Mouse (Mus musculus): ENCODE measurements around the gene Igsf6.

Gene Igsf6

GRCm38 (mm10) chr7:121074281-121074680, at the start of gene Igsf6:
Gene Igsf6, minus strand, starts transcription at chr7:121074572.
- DNase-seq (ENCODE audit: low spot score): no peak

- peak; percentile 42 for DNase-seq (ENCODE audit: low spot score)
These were observed 45.9 kb upstream of the Igsf6 start for GRCm38 (mm10) chr7:121120143-121120818.

GRCm38 (mm10) chr7:121111762-121112161, 37.4 kb upstream of the Igsf6 start:
- DNase-seq (ENCODE audit: low spot score): no peak

- DNase-seq (ENCODE audit: low spot score): no peak
These were observed 36.9 kb upstream of the Igsf6 start for GRCm38 (mm10) chr7:121111321-121111720.

GRCm38 (mm10) chr7:121107851-121108250, 33.5 kb upstream of the Igsf6 start:
- no peak for DNase-seq (ENCODE audit: low spot score)

- DNase-seq (ENCODE audit: low spot score): no peak
These were observed 24.4 kb upstream of the Igsf6 start for GRCm38 (mm10) chr7:121098614-121099389.

- DNase-seq (ENCODE audit: low spot score): no peak
These were observed 18.7 kb upstream of the Igsf6 start for GRCm38 (mm10) chr7:121093026-121093425.

- DNase-seq (ENCODE audit: low spot score): no peak
These were observed 16.4 kb upstream of the Igsf6 start for GRCm38 (mm10) chr7:121090748-121091147.

GRCm38 (mm10) chr7:121088745-121089144, 14.4 kb upstream of the Igsf6 start:
- no peak for DNase-seq (ENCODE audit: low spot score)

GRCm38 (mm10) chr7:121085500-121085899, 11.1 kb upstream of the Igsf6 start:
- no peak for DNase-seq (ENCODE audit: low spot score)

- DNase-seq (ENCODE audit: low spot score): no peak
These were observed 10.6 kb upstream of the Igsf6 start for GRCm38 (mm10) chr7:121084840-121085453.

GRCm38 (mm10) chr7:121082949-121083513, 8.7 kb upstream of the Igsf6 start:
- no peak for DNase-seq (ENCODE audit: low spot score)

- DNase-seq (ENCODE audit: low spot score): no peak
These were observed 7.4 kb upstream of the Igsf6 start for GRCm38 (mm10) chr7:121081816-121082215.

- no peak for DNase-seq (ENCODE audit: low spot score)
These were observed 7.0 kb upstream of the Igsf6 start, which contains the start of gene Otoa for GRCm38 (mm10) chr7:121081350-121081749. Gene Otoa, plus strand, starts transcription at chr7:121081650.

GRCm38 (mm10) chr7:121077829-121078228, 3.5 kb upstream of the Igsf6 start:
- no peak for DNase-seq (ENCODE audit: low spot score)

GRCm38 (mm10) chr7:121077311-121077710, 2.9 kb upstream of the Igsf6 start:
- no peak for DNase-seq (ENCODE audit: low spot score)

- no peak for DNase-seq (ENCODE audit: low spot score)
These were observed 1.0 kb upstream of the Igsf6 start for GRCm38 (mm10) chr7:121075416-121075815.

- no peak for DNase-seq (ENCODE audit: low spot score)
These were observed 529 bp upstream of the Igsf6 start for GRCm38 (mm10) chr7:121074801-121075400.

GRCm38 (mm10) chr7:121072506-121072905, 1.9 kb downstream of the Igsf6 start:
- no peak for DNase-seq (ENCODE audit: low spot score)

- no peak for DNase-seq (ENCODE audit: low spot score)
These were observed 3.1 kb downstream of the Igsf6 start for GRCm38 (mm10) chr7:121071276-121071675.

- no peak for DNase-seq (ENCODE audit: low spot score)
These were observed 10.1 kb downstream of the Igsf6 start for GRCm38 (mm10) chr7:121064309-121064708.
